Mouse (Mus musculus) lung, embryonic 14.5 days (tissue): ENCODE data around the gene Sema6c. TPM values are rescaled to one million over a fixed set of nuclear protein-coding genes. Genes with fewer than 3 reads are reported as not detected.

ENCODE experiments used
- ATAC-seq: fragments of 200-750 bp; cut with Nextera tagmentation; 2 replicates; pipeline ENCODE4 v1.8.0; 2017; ENCODE audit warnings: mild to moderate bottlenecking, moderate TSS enrichment, moderate library complexity; ENCODE audit not compliant: insufficient read depth
- DNase-seq: peaks from one replicate; pipeline ENCODE4 v3.0.0-alpha.2; 2015
- H3K27ac ChIP-seq: fragments of 300-500 bp; sonication (generic); 2 replicates; pipeline ENCODE4 v1.5.1; 2014; ENCODE audit warnings: low read depth, mild to moderate bottlenecking, moderate library complexity
- H3K27me3 ChIP-seq: fragments of 300-500 bp; sonication (generic); 2 replicates; pipeline ENCODE4 v1.6.1; 2014; ENCODE audit warnings: low read length, control low read depth; ENCODE audit not compliant: insufficient read depth
- H3K36me3 ChIP-seq: fragments of 300-500 bp; sonication (generic); 2 replicates; pipeline ENCODE4 v1.6.1; 2014; ENCODE audit warnings: control low read depth; ENCODE audit not compliant: insufficient read depth
- H3K4me1 ChIP-seq: fragments of 300-500 bp; sonication (generic); 2 replicates; pipeline ENCODE4 v1.6.1; 2014; ENCODE audit warnings: antibody characterized with exemption, control low read depth; ENCODE audit not compliant: insufficient read depth
- H3K4me2 ChIP-seq: fragments of 300-500 bp; sonication (generic); 2 replicates; pipeline ENCODE4 v1.6.1; 2014; ENCODE audit warnings: mild to moderate bottlenecking
- H3K4me3 ChIP-seq: fragments of 300-500 bp; sonication (generic); 2 replicates; pipeline ENCODE4 v1.5.1; 2014; ENCODE audit warnings: low read depth, low read length
- H3K9ac ChIP-seq: fragments of 300-500 bp; sonication (generic); 2 replicates; pipeline ENCODE4 v1.6.1; 2014
- H3K9me3 ChIP-seq: fragments of 300-500 bp; sonication (generic); 2 replicates; pipeline ENCODE4 v1.6.1; 2016; ENCODE audit warnings: low read depth, low read length, control low read depth
- CTCF ChIP-seq: IDR thresholded peaks from 2 replicates; pipeline ENCODE4 v1.5.1; 2016; ENCODE audit warnings: antibody characterized with exemption, low read depth
- WGBS: fragments of 180-500 bp; shearing (Covaris S2); extraction: QIAGEN DNeasy Blood & Tissue Kit; methylation state at CpG from one replicate; pipeline ENCODE4 v1.1.7; 2014; 5-methylcytosine and 5-hydroxymethylcytosine counted together
- polyA plus RNA-seq: library from polyadenylated mRNA; unstranded; fragments of >200 nt; fragmentation: Nextera tagmentation; extraction: Ambion mirVana; gene quantifications from 2 replicates; pipeline ENCODE4 v1.2.1, GENCODE M21; 2014

Sema6c gene
- polyA plus RNA-seq, 1 experiment from 2014 or later = 5.4 TPM

GRCm38 (mm10) chr3:95135023-95135422 is 25.2 kb upstream of the Sema6c start:
- ATAC-seq = peak; percentile 25; the same call in 1 of the 2 replicates
- Histone ChIP-seq H3K27ac (no peak overlapping the region), H3K9ac (peak overlapping the region; percentile 44), H3K9me3 (no peaks in the 10 kb centered on the region), H3K4me2 (peak overlapping the region; percentile 70), H3K36me3 (peaks cover 12% of the 10 kb centered on the region; the same call in 1 of the 2 replicates), H3K4me1 (no peaks in the 10 kb centered on the region), H3K4me3 (peak overlapping the region; percentile 34), H3K27me3 (no peaks in the 10 kb centered on the region)
- TF ChIP-seq CTCF = no peak
- WGBS = 8% methylated on average over 6 of the region's 6 CpGs
- peak; percentile 67 for DNase-seq

- DNase-seq (no peak), ATAC-seq (no peak)
- Histone ChIP-seq H3K36me3 (peaks cover 14% of the 10 kb centered on the region; the same call in 1 of the 2 replicates), H3K27ac (no peak overlapping the region), H3K9me3 (no peaks in the 10 kb centered on the region), H3K9ac (0 out of 2 replicates have a peak overlapping the region, but pooled peaks have one; percentile 7), H3K4me1 (no peaks in the 10 kb centered on the region), H3K4me2 (peak overlapping the region; percentile 70), H3K4me3 (peak overlapping the region; percentile 34), H3K27me3 (no peaks in the 10 kb centered on the region)
- TF ChIP-seq CTCF = no peak
- 74% methylated on average over 7 of the region's 7 CpGs for WGBS
Measured at GRCm38 (mm10) chr3:95135433-95136052, 24.7 kb upstream of the Sema6c start.

GRCm38 (mm10) chr3:95136336-95136735 is 23.9 kb upstream of the Sema6c start:
- Histone ChIP-seq H3K27ac (no peak overlapping the region), H3K4me3 (no peak overlapping the region), H3K36me3 (peaks cover 10% of the 10 kb centered on the region; the same call in 1 of the 2 replicates), H3K4me2 (no peak overlapping the region), H3K27me3 (no peaks in the 10 kb centered on the region), H3K4me1 (no peaks in the 10 kb centered on the region), H3K9me3 (no peaks in the 10 kb centered on the region), H3K9ac (no peak overlapping the region)
- ATAC-seq = no peak
- no peak for TF ChIP-seq CTCF
- DNase-seq = no peak
- WGBS = 77% methylated on average over 3 of the region's 3 CpGs

- Histone ChIP-seq H3K27me3 (no peaks in the 10 kb centered on the region), H3K4me2 (no peak overlapping the region), H3K4me3 (no peak overlapping the region), H3K36me3 (peaks cover 10% of the 10 kb centered on the region; the same call in 1 of the 2 replicates), H3K9ac (no peak overlapping the region), H3K9me3 (no peaks in the 10 kb centered on the region), H3K27ac (no peak overlapping the region), H3K4me1 (no peaks in the 10 kb centered on the region)
- no peak for DNase-seq
- no peak for TF ChIP-seq CTCF
- ATAC-seq = no peak
- WGBS = 65% methylated on average over 25 of the region's 25 CpGs
Measured at GRCm38 (mm10) chr3:95139586-95140288, 20.5 kb upstream of the Sema6c start.

GRCm38 (mm10) chr3:95140289-95140595 is 20.0 kb upstream of the Sema6c start:
- Histone ChIP-seq H3K27ac (no peak overlapping the region), H3K27me3 (no peaks in the 10 kb centered on the region), H3K9me3 (no peaks in the 10 kb centered on the region), H3K9ac (no peak overlapping the region), H3K36me3 (peaks cover 10% of the 10 kb centered on the region; the same call in 1 of the 2 replicates), H3K4me1 (no peaks in the 10 kb centered on the region), H3K4me2 (no peak overlapping the region), H3K4me3 (no peak overlapping the region)
- TF ChIP-seq CTCF = no peak
- no peak for DNase-seq
- 51% methylated on average over 18 of the region's 18 CpGs for WGBS
- ATAC-seq = no peak

- WGBS = 89% methylated on average over 6 of the region's 6 CpGs
- TF ChIP-seq CTCF = no peak
- Histone ChIP-seq H3K9me3 (no peaks in the 10 kb centered on the region), H3K4me2 (no peak overlapping the region), H3K36me3 (peaks cover 10% of the 10 kb centered on the region; the same call in 1 of the 2 replicates), H3K27ac (no peak overlapping the region), H3K4me3 (no peak overlapping the region), H3K4me1 (no peaks in the 10 kb centered on the region), H3K27me3 (no peaks in the 10 kb centered on the region), H3K9ac (no peak overlapping the region)
- no peak for ATAC-seq
- no peak for DNase-seq
Measured at GRCm38 (mm10) chr3:95140795-95141194, 19.5 kb upstream of the Sema6c start.

GRCm38 (mm10) chr3:95141474-95141873 is 18.8 kb upstream of the Sema6c start:
- TF ChIP-seq CTCF = no peak
- H3K27ac ChIP-seq = no peak overlapping the region
- 88% methylated on average over 9 of the region's 9 CpGs for WGBS
- no peak overlapping the region for H3K4me3 ChIP-seq
- no peak overlapping the region for H3K9ac ChIP-seq
- H3K36me3 ChIP-seq = peaks cover 10% of the 10 kb centered on the region; the same call in 1 of the 2 replicates
- no peaks in the 10 kb centered on the region for H3K9me3 ChIP-seq
- ATAC-seq (no peak), DNase-seq (no peak)
- no peaks in the 10 kb centered on the region for H3K4me1 ChIP-seq
- no peaks in the 10 kb centered on the region for H3K27me3 ChIP-seq
- H3K4me2 ChIP-seq = no peak overlapping the region
